ENCODE assay signal across 23 mouse cellular contexts in the genomic region with DNA sequence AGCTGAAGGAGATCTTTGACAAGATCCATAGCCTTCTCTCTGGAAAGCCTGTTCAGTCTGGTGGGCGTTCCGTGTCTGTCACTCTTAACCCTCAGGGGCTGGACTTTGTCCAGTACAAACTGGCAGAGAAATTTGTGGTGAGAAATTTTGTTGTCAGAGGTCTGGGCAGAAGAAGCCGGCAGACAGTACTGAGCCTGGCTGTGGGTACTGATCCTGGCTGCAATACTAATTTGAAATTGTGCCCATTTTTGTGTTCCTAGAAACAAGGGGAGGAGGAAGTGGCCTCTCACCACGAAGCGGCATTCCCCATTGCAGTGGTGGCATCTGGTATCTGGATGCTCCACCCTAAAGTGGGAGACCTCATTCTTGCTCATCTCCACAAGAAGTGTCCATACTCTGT.
"Had no signal": no experiment of that assay in that cellular context is flagged by ENCODE, and none has a peak within 500 bp of the region (broad histone marks: within the 10 kb centered on the region; RNA-seq: fewer than 3 reads in every experiment).

No protein-coding gene starts in this region.

- H3K9ac ChIP-seq: heart, embryonic 12.5 days; hindbrain, embryonic 13.5 days; hindbrain, embryonic 15.5 days; limb, embryonic 13.5 days; limb, embryonic 15.5 days; liver, embryonic 12.5 days; liver, embryonic 14.5 days had no signal

- H3K4me1 ChIP-seq: hindbrain, embryonic 13.5 days; hindbrain, embryonic 15.5 days; limb, embryonic 13.5 days; limb, embryonic 15.5 days had no signal

- H3K27me3 ChIP-seq: heart, embryonic 12.5 days; hindbrain, embryonic 13.5 days; hindbrain, embryonic 15.5 days; limb, embryonic 13.5 days; limb, embryonic 15.5 days; liver, embryonic 12.5 days had no signal

- H3K4me3 ChIP-seq: gastrocnemius, adult 2 months; heart, embryonic 10.5 days; heart, embryonic 12.5 days; hindbrain, embryonic 13.5 days; hindbrain, embryonic 15.5 days; left cerebral cortex, adult 2 months; limb, embryonic 13.5 days; limb, embryonic 15.5 days; liver, embryonic 12.5 days had no signal

- DNase-seq: gastrocnemius, adult 2 months; gastrocnemius, postnatal 10 days; gastrocnemius, postnatal 25 days; heart, adult 18-20 months; heart, postnatal 10 days; heart, postnatal 36 days; kidney, adult 18-20 months; kidney, postnatal 10 days; layer of hippocampus, adult 9-11 months; layer of hippocampus, postnatal 36 days; left cerebral cortex, postnatal 4 days; lung, adult 18-20 months had no signal

- H3K27ac ChIP-seq: gastrocnemius, adult 2 months; heart, embryonic 10.5 days; hindbrain, embryonic 13.5 days; hindbrain, embryonic 15.5 days; hindbrain, postnatal 0 days; left cerebral cortex, adult 2 months; limb, embryonic 13.5 days; limb, embryonic 15.5 days; liver, embryonic 12.5 days; liver, embryonic 14.5 days had no signal

- ATAC-seq: hindbrain, postnatal 0 days; intestine, embryonic 16.5 days; liver, embryonic 12.5 days had no signal

- H3K4me2 ChIP-seq: heart, embryonic 12.5 days; hindbrain, embryonic 13.5 days; hindbrain, embryonic 15.5 days; limb, embryonic 13.5 days; limb, embryonic 15.5 days; liver, embryonic 12.5 days had no signal

- H3K9me3 ChIP-seq: heart, embryonic 10.5 days; heart, embryonic 12.5 days; hindbrain, embryonic 13.5 days; hindbrain, embryonic 15.5 days; limb, embryonic 13.5 days; limb, embryonic 15.5 days; liver, embryonic 12.5 days had no signal
